Mouse (Mus musculus): Measurements from ENCODE around the gene Acvr1b. TPM values are rescaled to one million over a fixed set of nuclear protein-coding genes. Genes with fewer than 3 reads are reported as not detected.

The Acvr1b gene
- polyA plus RNA-seq, 1 experiment from 2014 or later: 22.8 TPM

DNA sequence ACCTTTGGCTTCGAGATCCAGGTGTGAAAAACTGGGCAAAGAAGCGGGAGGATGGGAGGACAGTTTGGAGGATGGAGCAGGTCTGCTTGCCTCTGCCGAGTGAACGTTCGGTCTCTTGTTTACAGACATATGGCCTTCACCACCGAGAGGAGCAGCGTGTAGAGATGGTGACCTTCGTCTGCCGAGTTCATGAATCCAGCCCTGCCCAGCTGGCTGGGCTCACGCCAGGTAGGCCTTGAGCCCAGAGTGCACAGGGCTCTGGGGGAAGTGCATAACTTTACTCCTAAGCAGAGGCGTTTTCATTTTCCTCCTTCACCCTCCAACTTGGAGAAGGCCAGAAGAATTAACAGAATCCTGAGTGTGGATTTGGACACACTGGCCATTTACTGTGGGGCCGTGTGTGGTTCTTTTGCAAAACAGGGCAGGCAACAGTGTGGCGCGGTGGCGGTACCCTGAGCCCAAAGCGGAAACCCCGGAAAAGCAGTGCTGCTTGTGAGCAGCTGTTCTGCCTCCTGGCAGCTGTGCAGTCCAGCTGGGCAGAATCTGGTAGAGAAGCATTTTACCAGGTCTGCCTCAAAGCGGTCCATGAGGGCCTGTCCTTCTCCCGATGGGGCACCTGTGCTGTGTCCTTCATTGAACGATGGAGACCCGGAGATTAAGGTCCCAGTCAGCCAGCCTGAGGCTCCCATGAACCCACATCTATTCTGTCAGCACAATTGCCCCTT, 55.2 kb downstream of the Acvr1b start:
- WGBS: 89% methylated on average over 21 of the region's 21 CpGs
- no peak for ATAC-seq (replicated peaks)
- no peaks in the 10 kb centered on the region for H3K9me3 ChIP-seq
- H3K9ac ChIP-seq (replicated peaks): no peak overlapping the region
- H3K27ac ChIP-seq (replicated peaks): no peak overlapping the region
- no peaks in the 10 kb centered on the region; the same call in 1 of the 2 replicates for H3K27me3 ChIP-seq
- peaks cover 11% of the 10 kb centered on the region for H3K4me1 ChIP-seq
- no peak overlapping the region for H3K4me2 ChIP-seq (replicated peaks)
- H3K4me3 ChIP-seq: no peak overlapping the region
- 0 out of 2 replicates have a peak, but pooled peaks cover 3% of the 10 kb centered on the region for H3K36me3 ChIP-seq

DNA sequence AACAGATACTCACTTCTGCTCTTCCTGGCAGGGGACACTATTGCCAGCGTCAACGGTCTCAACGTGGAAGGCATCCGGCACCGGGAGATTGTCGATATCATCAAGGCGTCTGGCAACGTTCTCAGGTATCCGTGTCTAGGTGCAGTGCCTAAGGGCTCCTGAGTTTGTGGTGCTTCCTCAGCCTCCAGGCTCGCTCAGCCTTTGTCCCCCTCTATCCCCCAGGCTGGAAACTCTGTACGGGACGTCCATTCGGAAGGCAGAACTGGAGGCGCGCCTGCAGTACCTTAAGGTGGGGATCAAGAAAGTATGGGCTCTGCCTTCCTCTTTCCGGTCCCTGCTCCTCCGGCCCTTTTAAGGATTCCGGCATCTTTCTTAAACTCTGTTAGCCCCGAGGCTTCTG, 56.6 kb downstream of the Acvr1b start:
- Histone ChIP-seq H3K27me3 (no peaks in the 10 kb centered on the region; the same call in 1 of the 2 replicates), H3K4me1 (peaks cover 11% of the 10 kb centered on the region; the same call in 1 of the 2 replicates), H3K9me3 (no peaks in the 10 kb centered on the region), H3K9ac (replicated peaks) (no peak overlapping the region), H3K27ac (replicated peaks) (no peak overlapping the region), H3K4me3 (no peak overlapping the region), H3K36me3 (0 out of 2 replicates have a peak, but pooled peaks cover 3% of the 10 kb centered on the region), H3K4me2 (replicated peaks) (no peak overlapping the region)
- no peak for ATAC-seq (replicated peaks)
- WGBS: 95% methylated on average over 19 of the region's 19 CpGs

DNA sequence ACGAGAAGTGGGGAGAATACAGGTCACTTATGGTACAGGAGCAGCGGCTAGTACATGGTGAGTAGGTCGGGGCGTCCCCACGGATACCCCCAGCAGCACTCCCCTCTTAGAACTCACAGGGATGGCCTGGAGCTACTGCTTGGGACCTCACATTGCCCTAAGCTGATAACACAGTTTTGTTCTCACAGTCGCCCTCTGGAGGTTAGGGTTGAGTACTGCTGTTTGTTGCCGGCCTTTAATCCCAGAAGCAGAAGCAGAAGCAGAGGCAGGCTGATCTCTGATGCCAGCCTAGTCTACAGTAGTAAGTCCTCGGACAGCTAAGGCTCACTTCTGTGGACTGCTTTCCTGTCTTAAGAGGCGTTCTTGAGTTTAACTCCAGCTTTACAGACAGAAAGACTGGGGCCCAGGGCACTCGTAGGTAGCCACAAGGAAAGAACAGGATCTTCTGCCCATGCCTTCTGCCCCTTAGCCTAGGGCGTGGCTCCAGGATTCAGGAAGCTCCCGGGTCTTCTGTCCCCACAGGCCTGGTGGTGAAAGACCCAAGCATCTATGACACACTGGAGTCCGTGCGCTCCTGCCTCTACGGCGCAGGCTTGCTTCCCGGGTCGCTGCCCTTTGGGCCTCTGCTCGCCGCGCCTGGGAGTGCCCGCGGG, 57.3 kb downstream of the Acvr1b start:
- no peak for ATAC-seq (replicated peaks)
- Histone ChIP-seq H3K4me1 (peaks cover 14% of the 10 kb centered on the region; the same call in 1 of the 2 replicates), H3K27ac (replicated peaks) (no peak overlapping the region), H3K4me2 (replicated peaks) (no peak overlapping the region), H3K4me3 (0 out of 2 replicates have a peak overlapping the region, but pooled peaks have one; percentile 8), H3K27me3 (no peaks in the 10 kb centered on the region), H3K9ac (replicated peaks) (no peak overlapping the region), H3K36me3 (0 out of 2 replicates have a peak, but pooled peaks cover 3% of the 10 kb centered on the region), H3K9me3 (no peaks in the 10 kb centered on the region)
- 84% methylated on average over 23 of the region's 23 CpGs for WGBS

DNA sequence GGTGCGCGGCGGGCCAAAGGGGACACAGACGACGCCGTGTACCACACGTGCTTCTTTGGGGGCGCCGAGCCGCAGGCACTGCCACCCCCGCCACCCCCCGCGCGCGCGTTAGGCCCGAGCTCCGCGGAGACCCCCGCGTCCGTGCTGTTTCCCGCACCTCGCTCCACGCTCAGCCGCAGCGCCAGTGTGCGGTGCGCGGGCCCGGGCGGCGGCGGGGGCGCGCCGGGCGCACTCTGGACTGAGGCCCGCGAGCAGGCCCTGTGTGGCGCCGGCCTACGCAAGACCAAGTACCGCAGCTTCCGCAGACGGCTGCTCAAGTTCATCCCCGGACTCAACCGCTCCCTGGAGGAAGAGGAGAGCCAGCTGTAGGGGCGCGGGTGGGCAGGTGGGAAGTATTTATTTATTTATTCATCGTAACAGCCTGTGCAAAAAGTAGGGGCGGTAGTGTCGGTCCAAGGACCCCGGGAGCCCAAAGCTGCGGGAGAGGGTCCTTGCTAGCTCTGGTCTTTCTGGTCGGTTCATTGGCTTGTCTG, 57.8 kb downstream of the Acvr1b start:
- H3K4me3 ChIP-seq: peak overlapping the region; percentile 8; the same call in 1 of the 2 replicates

DNA sequence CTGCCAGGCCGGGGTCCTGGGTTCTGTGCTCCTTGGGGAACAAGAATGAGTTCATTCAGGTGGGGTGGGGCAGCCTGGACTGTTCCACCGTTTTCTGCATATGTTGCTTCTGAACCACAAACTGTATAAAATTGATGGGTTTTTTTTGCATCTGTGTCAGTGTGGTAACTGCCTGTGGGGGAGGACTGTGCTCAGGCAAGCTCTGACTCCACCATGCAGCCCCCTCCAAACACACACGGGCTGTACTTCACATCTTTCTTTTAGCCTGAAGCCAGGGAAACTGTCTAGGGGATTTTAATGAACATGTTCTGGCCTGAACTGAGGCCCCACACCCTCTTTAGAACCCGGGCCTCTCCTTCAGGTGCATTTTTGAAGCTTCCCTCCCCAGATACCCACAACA, 58.7 kb downstream of the Acvr1b start:
- no peak for ATAC-seq (replicated peaks)
- WGBS: 76% methylated on average over 4 of the region's 4 CpGs
- no peaks in the 10 kb centered on the region for H3K9me3 ChIP-seq
- no peak overlapping the region for H3K4me3 ChIP-seq
- H3K36me3 ChIP-seq: 0 out of 2 replicates have a peak, but pooled peaks cover 3% of the 10 kb centered on the region
- no peak overlapping the region for H3K27ac ChIP-seq (replicated peaks)
- peaks cover 14% of the 10 kb centered on the region; the same call in 1 of the 2 replicates for H3K4me1 ChIP-seq
- no peak overlapping the region for H3K4me2 ChIP-seq (replicated peaks)
- no peaks in the 10 kb centered on the region; the same call in 1 of the 2 replicates for H3K27me3 ChIP-seq
- H3K9ac ChIP-seq (replicated peaks): no peak overlapping the region

More for the DNA sequence above, 57.8 kb downstream of the Acvr1b start:
- H3K9me3 ChIP-seq: no peaks in the 10 kb centered on the region
- H3K27me3 ChIP-seq: no peaks in the 10 kb centered on the region; the same call in 1 of the 2 replicates
- H3K27ac ChIP-seq (replicated peaks): no peak overlapping the region
- 0 out of 2 replicates have a peak, but pooled peaks cover 3% of the 10 kb centered on the region for H3K36me3 ChIP-seq
- no peak for ATAC-seq (replicated peaks)
- H3K4me1 ChIP-seq: peaks cover 14% of the 10 kb centered on the region; the same call in 1 of the 2 replicates
- H3K4me2 ChIP-seq (replicated peaks): peak overlapping the region; percentile 21
- 67% methylated on average over 56 of the region's 56 CpGs for WGBS
- no peak overlapping the region for H3K9ac ChIP-seq (replicated peaks)

DNA sequence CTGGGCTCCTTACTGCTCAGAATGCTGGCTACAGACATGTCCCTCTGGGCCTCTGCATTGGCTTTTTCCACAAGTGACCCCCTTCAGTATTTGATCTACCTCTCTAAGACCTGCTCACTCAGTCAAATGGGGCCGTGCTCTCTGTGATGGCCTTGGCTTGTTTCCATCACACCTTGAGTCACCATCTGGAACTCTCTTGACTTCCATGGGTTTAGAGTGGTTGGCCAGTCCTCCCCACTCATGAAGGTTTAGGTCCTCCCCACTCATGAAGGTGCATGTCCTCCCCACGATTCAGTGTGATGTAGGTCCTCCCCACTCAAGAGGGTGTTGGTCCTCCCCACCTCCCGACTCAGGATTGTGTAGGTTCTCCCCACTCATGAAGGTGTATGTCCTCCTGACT, 59.3 kb downstream of the Acvr1b start:
- 0 out of 2 replicates have a peak, but pooled peaks cover 3% of the 10 kb centered on the region for H3K36me3 ChIP-seq
- no peaks in the 10 kb centered on the region for H3K9me3 ChIP-seq
- no peak overlapping the region for H3K4me3 ChIP-seq
- ATAC-seq (replicated peaks): no peak
- peaks cover 14% of the 10 kb centered on the region; the same call in 1 of the 2 replicates for H3K4me1 ChIP-seq
- no peak overlapping the region for H3K4me2 ChIP-seq (replicated peaks)
- no peaks in the 10 kb centered on the region; the same call in 1 of the 2 replicates for H3K27me3 ChIP-seq
- 89% methylated on average over 3 of the region's 3 CpGs for WGBS
- H3K27ac ChIP-seq (replicated peaks): no peak overlapping the region
- no peak overlapping the region for H3K9ac ChIP-seq (replicated peaks)

DNA sequence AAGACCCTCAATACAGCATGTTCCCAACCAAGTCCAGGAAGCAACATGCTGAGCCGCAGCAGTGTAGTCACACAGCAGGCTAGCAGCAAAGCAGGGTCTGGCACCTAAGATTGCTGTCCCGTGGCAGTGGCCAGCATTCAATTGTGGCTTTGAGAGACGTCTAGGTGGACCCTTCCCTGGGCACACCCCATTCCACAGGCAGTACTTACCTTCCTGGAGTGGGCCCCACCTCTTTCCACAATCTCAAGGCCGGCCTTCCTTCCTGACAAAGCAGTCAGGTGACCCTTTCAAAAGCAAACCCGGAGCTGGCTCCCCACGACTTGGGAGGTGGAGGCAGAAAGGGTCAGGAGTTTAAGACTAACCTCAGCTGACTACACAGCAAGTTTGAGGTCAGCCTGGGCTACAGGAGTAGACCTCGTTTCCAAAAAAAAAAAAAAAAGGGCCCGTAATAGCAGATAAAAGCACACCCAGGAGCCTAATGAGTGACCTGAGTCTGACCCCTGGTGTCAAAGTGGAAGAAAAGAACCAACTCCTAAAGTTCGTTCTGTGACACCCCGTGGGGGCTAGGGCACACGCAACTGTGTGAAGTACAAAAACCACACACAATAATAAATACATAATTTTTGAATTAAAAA, 59.9 kb downstream of the Acvr1b start:
- Histone ChIP-seq H3K27me3 (no peaks in the 10 kb centered on the region; the same call in 1 of the 2 replicates), H3K36me3 (0 out of 2 replicates have a peak, but pooled peaks cover 3% of the 10 kb centered on the region), H3K9me3 (no peaks in the 10 kb centered on the region), H3K4me3 (no peak overlapping the region), H3K4me1 (peaks cover 14% of the 10 kb centered on the region; the same call in 1 of the 2 replicates), H3K9ac (replicated peaks) (no peak overlapping the region), H3K4me2 (replicated peaks) (no peak overlapping the region), H3K27ac (replicated peaks) (no peak overlapping the region)
- WGBS: 19% methylated on average over 11 of the region's 11 CpGs
- ATAC-seq (replicated peaks): no peak

DNA sequence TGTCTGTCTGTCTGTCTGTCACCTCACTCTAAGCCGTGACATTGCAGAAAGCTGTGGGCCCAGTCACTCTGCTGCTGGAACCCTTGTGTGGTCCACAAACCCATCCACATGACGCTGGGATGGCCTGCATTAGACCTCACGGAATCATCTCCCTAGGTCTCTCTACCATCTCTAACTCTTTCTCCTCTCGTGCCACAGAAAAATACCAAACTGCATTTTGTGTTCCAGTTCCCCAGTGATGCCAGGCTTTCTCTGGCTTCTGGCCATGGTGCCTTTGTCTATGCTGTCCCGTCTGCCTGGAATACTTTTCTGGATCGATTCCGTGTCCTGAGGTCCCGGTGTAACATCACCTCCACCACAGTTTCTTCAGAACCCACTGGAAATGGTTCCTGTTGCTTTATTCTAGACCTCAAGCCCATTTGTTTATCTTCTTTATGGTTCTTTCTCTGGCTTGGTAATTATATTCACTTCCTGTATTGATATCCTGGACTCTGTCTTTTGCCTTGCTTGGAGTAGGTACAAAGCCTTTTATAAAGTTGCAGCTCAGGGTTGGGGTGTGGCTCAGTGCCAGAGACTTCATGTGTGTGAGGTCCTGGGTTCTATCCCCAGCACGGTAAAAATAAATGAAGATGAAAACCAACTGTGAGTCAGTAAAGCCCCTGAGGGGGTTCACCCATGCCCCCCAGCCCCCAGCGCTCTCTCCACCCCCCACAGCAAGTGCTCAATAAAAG, 60.9 kb downstream of the Acvr1b start:
- no peak overlapping the region for H3K4me2 ChIP-seq (replicated peaks)
- WGBS: 45% methylated on average over 10 of the region's 10 CpGs

DNA sequence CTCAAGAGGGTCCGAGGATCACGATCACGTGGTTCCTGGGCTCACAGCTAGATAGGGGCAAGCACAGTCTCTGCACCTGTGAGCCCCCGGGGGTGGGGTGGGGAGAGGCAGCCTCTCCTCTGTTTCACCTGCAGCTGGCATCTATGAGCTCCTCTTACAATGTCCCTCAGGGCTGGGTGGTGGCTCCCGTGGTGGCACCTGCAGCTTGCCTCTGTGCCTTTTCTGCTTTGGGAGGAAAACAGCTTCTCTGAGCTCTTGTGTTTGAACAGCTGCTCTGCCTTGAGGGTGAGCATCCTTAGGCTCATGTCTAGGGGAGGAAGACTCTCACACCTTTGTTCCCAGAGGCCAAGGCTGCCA, 61.5 kb downstream of the Acvr1b start:
- Histone ChIP-seq H3K36me3 (0 out of 2 replicates have a peak, but pooled peaks cover 3% of the 10 kb centered on the region), H3K4me3 (no peak overlapping the region), H3K9ac (replicated peaks) (no peak overlapping the region), H3K9me3 (no peaks in the 10 kb centered on the region), H3K4me1 (peaks cover 18% of the 10 kb centered on the region; the same call in 1 of the 2 replicates), H3K4me2 (replicated peaks) (no peak overlapping the region), H3K27me3 (no peaks in the 10 kb centered on the region; the same call in 1 of the 2 replicates), H3K27ac (replicated peaks) (no peak overlapping the region)
- WGBS: 35% methylated on average over 5 of the region's 5 CpGs
- ATAC-seq (replicated peaks): no peak

More for the DNA sequence above, 60.9 kb downstream of the Acvr1b start:
- no peak overlapping the region for H3K27ac ChIP-seq (replicated peaks)
- H3K4me3 ChIP-seq: no peak overlapping the region
- no peaks in the 10 kb centered on the region for H3K9me3 ChIP-seq
- ATAC-seq (replicated peaks): no peak
- H3K9ac ChIP-seq (replicated peaks): no peak overlapping the region
- H3K4me1 ChIP-seq: peaks cover 18% of the 10 kb centered on the region; the same call in 1 of the 2 replicates
- 0 out of 2 replicates have a peak, but pooled peaks cover 3% of the 10 kb centered on the region for H3K36me3 ChIP-seq
- no peaks in the 10 kb centered on the region; the same call in 1 of the 2 replicates for H3K27me3 ChIP-seq

DNA sequence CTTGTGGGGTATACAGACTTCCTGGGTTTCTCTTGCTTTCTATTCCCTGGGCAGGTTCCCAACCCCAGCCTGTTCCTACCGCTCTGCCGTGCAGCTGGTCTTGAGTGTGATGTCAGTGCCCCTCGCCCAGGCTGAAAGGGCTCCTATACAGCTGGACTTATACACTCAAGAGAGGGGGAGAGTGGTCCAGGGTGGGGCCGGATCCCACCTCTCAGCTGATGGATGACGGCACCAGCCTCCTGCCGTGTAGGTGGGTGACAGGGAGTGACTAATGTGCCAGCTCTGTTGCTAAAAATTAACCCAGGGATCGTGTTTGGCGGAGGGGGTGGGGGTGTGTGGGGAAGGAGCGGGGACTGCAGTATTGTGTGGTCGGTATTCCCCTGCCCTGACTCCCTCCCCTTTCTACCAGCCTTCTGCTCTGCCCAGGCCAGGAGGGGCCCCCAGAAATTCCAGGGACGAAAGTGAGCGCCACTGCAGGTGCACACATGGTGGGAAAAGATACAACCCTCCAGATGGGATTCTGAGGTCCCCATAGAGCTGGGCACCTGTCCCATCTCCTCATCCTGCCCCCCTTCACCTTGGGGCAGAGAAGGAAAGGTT, 62.0 kb downstream of the Acvr1b start:
- no peaks in the 10 kb centered on the region; the same call in 1 of the 2 replicates for H3K27me3 ChIP-seq
- 0 out of 2 replicates have a peak, but pooled peaks cover 3% of the 10 kb centered on the region for H3K36me3 ChIP-seq
- H3K9me3 ChIP-seq: no peaks in the 10 kb centered on the region
- 40% methylated on average over 12 of the region's 12 CpGs for WGBS
- H3K9ac ChIP-seq (replicated peaks): no peak overlapping the region
- H3K27ac ChIP-seq (replicated peaks): no peak overlapping the region
- no peak overlapping the region for H3K4me3 ChIP-seq
- peaks cover 20% of the 10 kb centered on the region for H3K4me1 ChIP-seq
- no peak for ATAC-seq (replicated peaks)
- no peak overlapping the region for H3K4me2 ChIP-seq (replicated peaks)

DNA sequence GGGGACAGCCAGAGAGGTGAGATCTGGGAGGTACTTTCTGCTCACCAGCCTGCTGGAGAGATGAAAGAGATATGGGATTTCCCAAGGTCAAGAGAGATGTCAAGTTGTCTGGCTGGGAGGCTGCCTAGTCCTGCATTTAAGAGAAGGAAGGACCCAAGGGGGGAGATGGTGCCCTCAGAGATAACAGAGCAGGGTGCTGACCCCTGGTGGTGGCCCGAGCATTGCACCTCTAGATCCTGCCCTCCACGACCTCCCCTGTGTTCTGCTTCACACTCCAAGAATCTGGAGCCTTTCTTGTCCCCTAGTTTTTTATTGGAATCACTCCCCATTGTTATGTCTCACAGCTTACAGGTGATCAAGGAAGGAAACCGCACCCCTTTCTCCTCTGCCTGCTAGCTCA, 63.0 kb downstream of the Acvr1b start:
- Histone ChIP-seq H3K27me3 (no peaks in the 10 kb centered on the region; the same call in 1 of the 2 replicates), H3K4me2 (replicated peaks) (no peak overlapping the region), H3K36me3 (no peaks in the 10 kb centered on the region), H3K4me3 (no peak overlapping the region), H3K27ac (replicated peaks) (no peak overlapping the region), H3K9me3 (no peaks in the 10 kb centered on the region), H3K4me1 (peaks cover 23% of the 10 kb centered on the region), H3K9ac (replicated peaks) (no peak overlapping the region)
- WGBS: 1% methylated on average over 3 of the region's 3 CpGs
- ATAC-seq (replicated peaks): no peak
